Mouse (Mus musculus) hindlimb bud, embryonic 11.5 days (tissue): ENCODE results near the gene Immp2l.
"Not testable (repeated sequence)": the region's sequence is repeated elsewhere in the genome, so short reads cannot be mapped to it uniquely, and the experiment has no call there.

Experiments
- DNase-seq: peaks from one replicate; pipeline ENCODE4 v3.0.0-alpha.2; 2012; ENCODE audit warnings: low read depth, low spot score; ENCODE audit errors: extremely low spot score

Gene Immp2l

DNA sequence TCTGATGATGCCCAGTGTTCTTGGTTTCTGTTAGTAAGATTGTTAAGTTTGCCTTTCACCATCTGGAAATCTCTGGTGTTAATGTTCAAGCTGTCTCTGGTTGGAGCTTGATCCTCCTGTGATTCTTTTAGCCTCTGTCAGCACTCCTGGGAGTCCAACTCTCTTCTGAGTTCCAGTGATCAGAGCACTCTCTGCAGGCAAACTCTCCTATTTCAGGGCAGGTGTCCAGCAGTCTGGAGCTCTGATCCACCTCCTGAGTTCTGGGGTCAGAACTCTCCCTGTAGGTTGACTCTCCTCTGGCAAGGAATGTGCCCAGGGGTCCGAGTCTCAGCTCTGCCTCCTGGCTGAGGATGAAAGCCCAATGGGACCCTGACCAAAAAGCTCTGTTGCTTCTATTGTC lies 769.8 kb downstream of the Immp2l start:
- not testable (repeated sequence) for DNase-seq

- no peak for DNase-seq
These were observed 805.6 kb downstream of the Immp2l start for GRCm38 (mm10) chr12:41829517-41829916.

GRCm38 (mm10) chr12:41831731-41832130 lies 807.8 kb downstream of the Immp2l start:
- no peak for DNase-seq

DNA sequence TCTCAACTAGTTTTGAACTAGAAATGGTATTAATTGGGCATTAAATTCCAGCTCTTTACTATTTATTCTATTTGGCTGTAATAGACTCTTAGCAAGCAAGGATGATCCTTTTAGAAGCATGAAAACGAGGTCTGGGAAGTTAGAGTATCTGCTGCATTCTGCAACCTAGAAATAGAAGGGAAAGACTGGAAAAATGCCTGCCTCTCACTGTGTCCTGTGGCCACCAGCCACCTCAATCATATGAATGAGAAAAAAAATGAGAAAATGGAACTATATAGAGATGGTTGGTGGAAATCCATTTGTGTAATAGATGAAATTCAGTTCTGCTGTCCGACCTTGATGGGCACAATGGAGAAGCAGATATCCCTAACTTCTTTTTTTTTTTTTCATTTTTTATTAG lies 810.8 kb downstream of the Immp2l start:
- no peak for DNase-seq

DNA sequence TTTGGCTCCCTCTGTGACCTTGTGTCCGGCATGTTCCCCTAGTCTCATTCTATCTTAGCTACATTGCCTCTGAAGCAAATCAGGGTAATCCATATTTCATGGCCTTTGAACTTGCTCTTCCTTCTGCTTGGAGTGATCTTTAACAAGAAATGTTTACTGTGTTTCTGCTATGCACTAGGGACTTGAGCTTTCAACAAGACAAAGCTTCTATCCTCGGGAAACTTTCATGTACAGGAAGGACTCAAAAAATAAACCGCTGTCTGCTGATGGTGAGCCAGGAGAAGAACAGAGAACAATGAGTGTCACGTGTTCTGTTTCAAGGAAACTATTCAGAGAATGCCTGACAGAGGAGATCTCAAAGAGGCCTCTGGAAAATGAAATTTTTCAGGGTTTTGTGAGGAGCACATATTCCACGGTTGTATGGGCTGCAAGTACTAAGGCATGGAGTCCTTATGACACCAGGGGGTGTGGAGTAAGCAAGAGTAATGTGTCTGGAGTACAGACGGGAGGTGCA lies 814.5 kb downstream of the Immp2l start:
- DNase-seq: no peak

DNA sequence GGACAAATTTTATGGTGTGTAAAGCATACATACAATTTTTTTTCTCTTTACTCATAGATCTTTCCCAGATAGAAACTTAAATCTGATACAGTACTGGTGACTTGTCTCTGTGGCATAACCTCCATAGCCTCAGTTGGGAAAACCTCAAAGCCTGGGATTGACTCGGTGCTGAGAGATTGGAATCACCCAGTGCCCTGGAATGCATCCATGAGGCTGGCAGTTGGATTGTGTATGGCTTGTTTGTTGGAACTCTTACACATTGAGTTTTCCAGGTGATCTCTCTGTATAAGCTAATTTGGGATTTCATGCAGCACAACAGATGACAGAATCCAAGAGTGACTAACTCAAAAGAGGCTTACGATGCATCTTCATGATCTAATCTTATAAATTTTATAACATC lies 815.4 kb downstream of the Immp2l start:
- no peak for DNase-seq

DNA sequence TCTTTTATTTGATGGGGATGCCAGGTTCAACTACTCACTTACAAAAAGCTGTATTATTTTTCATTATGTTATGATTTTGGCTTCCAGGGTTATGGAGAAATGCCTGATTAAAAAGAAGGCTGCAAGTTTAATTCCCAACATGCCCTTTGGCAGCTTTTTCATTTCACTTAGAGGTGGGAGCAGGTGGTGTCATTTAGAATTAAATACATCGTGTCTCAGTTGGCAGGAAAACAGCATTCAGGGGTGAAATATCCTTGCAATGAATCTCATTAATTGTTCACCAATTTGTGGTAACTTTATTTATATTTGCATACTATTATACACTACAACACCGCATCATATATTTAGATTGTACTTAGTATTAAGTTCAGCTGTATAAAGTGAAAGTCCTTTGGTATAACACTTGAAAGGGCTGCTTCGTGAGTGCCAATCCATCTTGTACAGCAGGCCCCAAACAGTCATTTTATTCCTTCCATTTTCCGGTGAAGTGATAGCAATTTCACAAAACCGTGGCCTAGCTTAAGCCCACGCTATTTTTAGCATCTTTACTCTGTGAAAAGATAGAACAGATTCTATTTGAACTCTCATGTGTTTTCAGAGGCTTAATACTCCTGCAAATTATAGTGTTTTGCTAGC lies 818.9 kb downstream of the Immp2l start:
- DNase-seq: no peak

GRCm38 (mm10) chr12:41851896-41852470 lies 828.1 kb downstream of the Immp2l start:
- no peak for DNase-seq

- DNase-seq: not testable (repeated sequence)
These were observed 835.8 kb downstream of the Immp2l start for GRCm38 (mm10) chr12:41859652-41860051.

GRCm38 (mm10) chr12:41868317-41868716 lies 844.4 kb downstream of the Immp2l start:
- DNase-seq: no peak

- DNase-seq: no peak
These were observed 850.1 kb downstream of the Immp2l start for GRCm38 (mm10) chr12:41874015-41874414.

- no peak for DNase-seq
These were observed 853.5 kb downstream of the Immp2l start for GRCm38 (mm10) chr12:41877292-41877959.

GRCm38 (mm10) chr12:41878493-41878892 lies 854.6 kb downstream of the Immp2l start:
- DNase-seq: no peak

- no peak for DNase-seq
These were observed 855.1 kb downstream of the Immp2l start for GRCm38 (mm10) chr12:41878972-41879371.

DNA sequence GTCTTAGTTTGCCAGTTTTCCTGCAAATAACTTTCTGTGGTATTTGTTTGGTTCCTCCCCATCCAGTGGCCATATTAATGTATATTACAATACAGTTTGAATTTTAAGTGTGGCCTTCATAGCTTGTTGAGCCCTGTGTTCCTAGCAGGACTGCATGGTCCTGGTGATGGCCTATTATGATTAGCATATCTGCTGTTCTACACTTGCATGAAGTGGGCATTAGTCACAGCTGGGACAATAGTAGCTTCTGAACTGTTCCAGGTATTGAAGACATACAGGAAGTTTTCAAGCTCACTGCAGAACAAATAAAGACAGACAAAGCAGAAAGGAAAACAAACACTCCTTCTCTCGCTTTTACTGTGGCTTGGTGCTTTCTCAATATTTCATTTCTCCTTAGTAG lies 855.5 kb downstream of the Immp2l start:
- DNase-seq: no peak

- no peak for DNase-seq
These were observed 856.9 kb downstream of the Immp2l start for GRCm38 (mm10) chr12:41880833-41881232.

DNA sequence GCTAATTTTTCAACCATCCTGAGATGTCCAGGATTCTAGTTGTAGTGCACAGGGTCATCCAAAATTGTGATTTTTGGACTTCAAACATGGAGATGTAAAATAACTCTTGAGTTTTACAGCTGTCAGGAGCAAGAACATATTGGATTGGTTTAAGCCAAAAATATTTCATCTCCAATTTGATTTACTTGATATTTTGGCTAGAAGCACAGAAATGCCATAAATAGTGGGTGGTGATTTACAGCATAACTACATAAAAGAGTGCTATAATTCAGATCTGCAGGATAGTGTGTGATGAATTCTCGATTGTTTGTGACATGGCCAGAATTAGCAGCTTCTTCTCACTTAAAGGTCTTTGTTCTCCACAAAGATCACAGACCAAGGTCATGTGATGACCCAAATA lies 884.1 kb downstream of the Immp2l start:
- no peak for DNase-seq

GRCm38 (mm10) chr12:41911626-41912025 lies 887.7 kb downstream of the Immp2l start:
- DNase-seq: no peak

GRCm38 (mm10) chr12:41937751-41938150 lies 913.9 kb downstream of the Immp2l start:
- DNase-seq: no peak

GRCm38 (mm10) chr12:41941853-41942252 lies 918.0 kb downstream of the Immp2l start:
- no peak for DNase-seq

DNA sequence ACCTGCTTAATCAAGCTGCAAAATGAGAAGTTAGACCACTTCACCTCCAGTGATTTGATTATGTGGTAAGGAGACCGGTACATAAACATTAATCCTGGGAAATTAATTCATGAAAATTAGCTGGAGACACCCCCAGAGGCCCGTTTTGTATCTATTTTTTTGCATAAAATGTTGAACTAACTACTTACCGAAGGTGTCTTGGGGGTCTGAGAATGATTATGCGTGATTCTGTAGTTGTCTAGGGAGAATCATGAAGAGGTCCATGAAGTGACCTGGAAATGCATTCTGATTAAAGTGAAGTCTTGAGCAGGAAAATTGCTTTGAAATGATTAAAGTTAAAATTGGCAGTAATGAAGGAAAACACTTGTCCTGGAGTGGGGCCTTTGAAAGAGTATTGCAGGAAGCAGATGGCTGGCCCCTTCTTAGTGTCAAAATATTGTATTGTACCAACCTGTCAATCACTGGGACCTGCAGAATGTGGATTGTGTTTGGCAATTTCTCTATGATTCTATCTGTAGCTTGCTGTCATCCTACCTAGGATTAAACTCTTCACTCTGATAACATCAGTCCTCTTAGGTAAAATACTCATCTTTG lies 920.3 kb downstream of the Immp2l start:
- DNase-seq: no peak

GRCm38 (mm10) chr12:41946536-41946935 lies 922.6 kb downstream of the Immp2l start:
- DNase-seq: no peak
